Comparison of ENCODE assay signal across 11 mouse cellular contexts in genomic region chr3:149705724-149706123, GRCm38 (mm10).
A peak's percentile ranks its signal among the peaks of the same experiment; 100 is the strongest.
DNase-seq lines count a peak whose midpoint lies in the region; ATAC-seq and TF ChIP-seq lines count a peak whose summit lies in the region.
"Had no signal": no experiment of that assay in that cellular context is flagged by ENCODE, and none has a peak within 500 bp of the region (broad histone marks: within the 10 kb centered on the region; RNA-seq: fewer than 3 reads in every experiment).

No protein-coding gene starts in this region.

- no peak for TF ChIP-seq CTCF in lung, adult 2 months (IDR thresholded peaks at IDR 0.05; ENCODE audit: insufficient read depth, low read length)

- 85% methylated on average over 10 of the region's 10 CpGs for WGBS in hindbrain, embryonic 13.5 days
- 91% methylated on average over 10 of the region's 10 CpGs for WGBS in hindbrain, embryonic 11.5 days
- WGBS in neural tube, embryonic 13.5 days: 58% methylated on average over 10 of the region's 10 CpGs
- WGBS in heart, embryonic 11.5 days (ENCODE audit: insufficient replicate concordance): 87% methylated on average over 10 of the region's 10 CpGs
- WGBS in lung, adult 2 months: 90% methylated on average over 10 of the region's 10 CpGs

- H3K36me3 ChIP-seq in hindbrain, embryonic 13.5 days: no peaks in the 10 kb centered on the region
- no peaks in the 10 kb centered on the region for H3K36me3 ChIP-seq in hindbrain, embryonic 11.5 days (ENCODE audit: control insufficient read depth, insufficient read depth, low read length)
- no peaks in the 10 kb centered on the region for H3K36me3 ChIP-seq in neural tube, embryonic 13.5 days
- no peaks in the 10 kb centered on the region for H3K36me3 ChIP-seq in heart, embryonic 11.5 days (ENCODE audit: control insufficient read depth, insufficient read depth, low read length)
- H3K36me3 ChIP-seq: embryonic facial prominence, embryonic 15.5 days; heart, embryonic 15.5 days had no signal

- peak overlapping the region; percentile 10 for H3K4me2 ChIP-seq in hindbrain, embryonic 13.5 days
- no peak overlapping the region for H3K4me2 ChIP-seq in hindbrain, embryonic 11.5 days (replicated peaks; ENCODE audit: low read depth, low read length)
- peak overlapping the region; percentile 45 for H3K4me2 ChIP-seq in neural tube, embryonic 13.5 days
- no peak overlapping the region for H3K4me2 ChIP-seq in heart, embryonic 11.5 days
- H3K4me2 ChIP-seq: embryonic facial prominence, embryonic 15.5 days; heart, embryonic 15.5 days had no signal

- no peak for DNase-seq in hindbrain, embryonic 11.5 days (ENCODE audit: low spot score)
- DNase-seq in cerebellum, postnatal 14 days: peak; percentile 27 to 29
- peak; percentile 22 to 74 for DNase-seq in layer of hippocampus, adult 18-20 months (ENCODE audit: low spot score in 2 of 2)
- no peak for DNase-seq in ovary, postnatal 36 days (ENCODE audit: low spot score)
- DNase-seq in lung, adult 2 months: no peak

- no peaks in the 10 kb centered on the region for H3K27me3 ChIP-seq in hindbrain, embryonic 13.5 days
- no peaks in the 10 kb centered on the region for H3K27me3 ChIP-seq in hindbrain, embryonic 11.5 days (ENCODE audit: control insufficient read depth, insufficient read depth, low read length)
- H3K27me3 ChIP-seq in neural tube, embryonic 13.5 days: no peaks in the 10 kb centered on the region
- H3K27me3 ChIP-seq in heart, embryonic 11.5 days (ENCODE audit: control insufficient read depth, insufficient read depth, low read length): no peaks in the 10 kb centered on the region
- H3K27me3 ChIP-seq: embryonic facial prominence, embryonic 15.5 days; heart, embryonic 15.5 days had no signal

- no peak overlapping the region for H3K27ac ChIP-seq in hindbrain, embryonic 13.5 days
- no peak overlapping the region for H3K27ac ChIP-seq in hindbrain, embryonic 11.5 days (ENCODE audit: low read depth, low read length)
- H3K27ac ChIP-seq in neural tube, embryonic 13.5 days (replicated peaks): no peak overlapping the region
- H3K27ac ChIP-seq in heart, embryonic 11.5 days (ENCODE audit: low read depth, low read length): no peak overlapping the region
- H3K27ac ChIP-seq: embryonic facial prominence, embryonic 15.5 days; heart, embryonic 15.5 days had no signal

- no peaks in the 10 kb centered on the region for H3K4me1 ChIP-seq in hindbrain, embryonic 13.5 days (replicated peaks)
- no peaks in the 10 kb centered on the region for H3K4me1 ChIP-seq in hindbrain, embryonic 11.5 days (replicated peaks; ENCODE audit: control insufficient read depth, insufficient read depth, low read length)
- H3K4me1 ChIP-seq in neural tube, embryonic 13.5 days (replicated peaks): no peaks in the 10 kb centered on the region
- no peaks in the 10 kb centered on the region for H3K4me1 ChIP-seq in heart, embryonic 11.5 days (ENCODE audit: control insufficient read depth, insufficient read depth, low read length)
- H3K4me1 ChIP-seq in lung, adult 2 months (ENCODE audit: control insufficient read depth, insufficient read depth, low read length): no peaks in the 10 kb centered on the region
- H3K4me1 ChIP-seq: embryonic facial prominence, embryonic 15.5 days; heart, embryonic 15.5 days had no signal

- no peaks in the 10 kb centered on the region for H3K9me3 ChIP-seq in hindbrain, embryonic 13.5 days
- no peaks in the 10 kb centered on the region for H3K9me3 ChIP-seq in hindbrain, embryonic 11.5 days (ENCODE audit: control insufficient read depth, low read length)
- H3K9me3 ChIP-seq in neural tube, embryonic 13.5 days: no peaks in the 10 kb centered on the region
- no peaks in the 10 kb centered on the region for H3K9me3 ChIP-seq in heart, embryonic 11.5 days (replicated peaks; ENCODE audit: control insufficient read depth, low read length)
- H3K9me3 ChIP-seq: embryonic facial prominence, embryonic 15.5 days; heart, embryonic 15.5 days had no signal

- TF ChIP-seq POLR2A in lung, adult 2 months (IDR thresholded peaks at IDR 0.05; ENCODE audit: borderline replicate concordance, extremely low read depth, low read depth, low read length): no peak

- H3K9ac ChIP-seq in hindbrain, embryonic 13.5 days: no peak overlapping the region
- no peak overlapping the region for H3K9ac ChIP-seq in hindbrain, embryonic 11.5 days (ENCODE audit: low read depth, low read length)
- H3K9ac ChIP-seq in neural tube, embryonic 13.5 days: 0 out of 2 replicates have a peak overlapping the region, but pooled peaks have one; percentile 22
- no peak overlapping the region for H3K9ac ChIP-seq in heart, embryonic 11.5 days (ENCODE audit: low read depth, low read length)
- H3K9ac ChIP-seq: embryonic facial prominence, embryonic 15.5 days; heart, embryonic 15.5 days had no signal

- 0 out of 2 replicates have a peak, but pooled peaks have one; percentile 28 for ATAC-seq in hindbrain, embryonic 13.5 days (ENCODE audit: low FRiP score)
- ATAC-seq in hindbrain, embryonic 11.5 days (ENCODE audit: low FRiP score): no peak
- peak; percentile 86 for ATAC-seq in neural tube, embryonic 13.5 days (ENCODE audit: low read depth)
- ATAC-seq in heart, embryonic 11.5 days (replicated peaks; ENCODE audit: insufficient number of reproducible peaks, low FRiP score, low TSS enrichment): no peak
- ATAC-seq: CD4-positive, CD25-positive, alpha-beta regulatory T cell, adult 4 months had no signal

- H3K4me3 ChIP-seq in hindbrain, embryonic 13.5 days: no peak overlapping the region
- no peak overlapping the region for H3K4me3 ChIP-seq in hindbrain, embryonic 11.5 days (ENCODE audit: low read depth, low read length)
- H3K4me3 ChIP-seq in neural tube, embryonic 13.5 days: peak overlapping the region; percentile 25
- no peak overlapping the region for H3K4me3 ChIP-seq in heart, embryonic 11.5 days (ENCODE audit: low read depth, low read length)
- no peak overlapping the region for H3K4me3 ChIP-seq in lung, adult 2 months (replicated peaks; ENCODE audit: extremely low read depth, low read depth, low read length)
- H3K4me3 ChIP-seq: embryonic facial prominence, embryonic 15.5 days; heart, embryonic 15.5 days had no signal

Comparison
In these comparisons a context has a peak if more than half of its experiments do, and no peak if none do; other contexts are left out.
1. ATAC-seq: peak in hindbrain, embryonic 13.5 days (single experiment) and neural tube, embryonic 13.5 days (single experiment); none in hindbrain, embryonic 11.5 days (single experiment) and heart, embryonic 11.5 days (single experiment).
2. H3K4me2 ChIP-seq: peak in hindbrain, embryonic 13.5 days (single experiment) and neural tube, embryonic 13.5 days (single experiment); none in hindbrain, embryonic 11.5 days (single experiment) and heart, embryonic 11.5 days (single experiment).
3. DNase-seq: peak in cerebellum, postnatal 14 days (2 of 2) and layer of hippocampus, adult 18-20 months (2 of 2); none in hindbrain, embryonic 11.5 days (single experiment), ovary, postnatal 36 days (single experiment) and lung, adult 2 months (single experiment).